Mouse (Mus musculus) layer of hippocampus, adult 18-20 months (tissue): ENCODE data around the gene Slc2a8. TPM values are rescaled to one million over a fixed set of nuclear protein-coding genes. Genes with fewer than 3 reads are reported as not detected.
A peak's percentile ranks its signal among the peaks of the same experiment; 100 is the strongest.

ENCODE experiments used
- DNase-seq, 2 experiments: peaks; one replicate each; pipeline ENCODE4 v3.0.0; 2022; ENCODE audit warnings: low spot score in 2 of 2
- total RNA-seq, 2 experiments: library from RNA; stranded (reverse); gene quantifications; 2 replicates each; pipeline ENCODE4 v1.2.3; 2021

Slc2a8 gene
- total RNA-seq, 2 experiments from 2014 or later = 20.5 to 20.7 TPM

DNA sequence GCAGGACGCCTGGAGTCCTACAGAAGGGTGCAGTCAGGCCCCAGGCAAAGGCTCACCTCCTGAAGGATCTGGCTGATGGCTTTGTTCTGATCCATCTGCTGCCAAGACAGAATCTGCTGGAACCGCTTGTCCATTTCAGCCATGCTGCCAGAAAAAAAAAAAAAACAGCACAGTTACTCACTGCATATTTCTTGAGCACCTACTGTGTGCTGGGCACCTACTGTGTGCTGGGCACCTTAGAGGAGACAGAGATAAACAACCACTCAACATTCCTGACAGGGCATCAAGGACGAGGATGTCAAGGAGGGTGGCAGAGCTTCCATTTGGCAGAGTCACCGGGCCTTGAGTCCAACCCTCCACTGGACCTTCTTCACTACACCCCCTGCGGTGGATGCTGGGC, 43.1 kb downstream of the Slc2a8 start:
- DNase-seq = no peak

DNA sequence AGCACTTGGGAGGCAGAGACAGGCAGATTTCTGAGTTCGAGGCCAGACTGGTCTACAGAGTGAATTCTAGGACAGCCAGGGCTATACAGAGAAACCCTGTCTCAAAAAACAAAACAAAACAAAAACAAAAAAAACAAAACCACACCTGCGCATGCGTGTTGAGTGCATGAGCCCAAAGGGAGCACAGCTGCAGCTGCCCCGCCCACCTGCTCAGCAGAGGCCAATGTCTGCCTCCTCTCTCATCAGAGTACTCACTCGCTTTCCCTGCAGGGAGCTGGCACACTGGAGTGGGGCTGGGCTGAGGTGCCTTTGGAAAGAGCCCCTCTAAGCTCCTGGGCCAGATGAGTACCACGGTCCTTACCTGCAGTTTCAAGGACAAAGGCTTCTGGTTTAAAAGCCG, 50.2 kb downstream of the Slc2a8 start:
- no peak for DNase-seq

DNA sequence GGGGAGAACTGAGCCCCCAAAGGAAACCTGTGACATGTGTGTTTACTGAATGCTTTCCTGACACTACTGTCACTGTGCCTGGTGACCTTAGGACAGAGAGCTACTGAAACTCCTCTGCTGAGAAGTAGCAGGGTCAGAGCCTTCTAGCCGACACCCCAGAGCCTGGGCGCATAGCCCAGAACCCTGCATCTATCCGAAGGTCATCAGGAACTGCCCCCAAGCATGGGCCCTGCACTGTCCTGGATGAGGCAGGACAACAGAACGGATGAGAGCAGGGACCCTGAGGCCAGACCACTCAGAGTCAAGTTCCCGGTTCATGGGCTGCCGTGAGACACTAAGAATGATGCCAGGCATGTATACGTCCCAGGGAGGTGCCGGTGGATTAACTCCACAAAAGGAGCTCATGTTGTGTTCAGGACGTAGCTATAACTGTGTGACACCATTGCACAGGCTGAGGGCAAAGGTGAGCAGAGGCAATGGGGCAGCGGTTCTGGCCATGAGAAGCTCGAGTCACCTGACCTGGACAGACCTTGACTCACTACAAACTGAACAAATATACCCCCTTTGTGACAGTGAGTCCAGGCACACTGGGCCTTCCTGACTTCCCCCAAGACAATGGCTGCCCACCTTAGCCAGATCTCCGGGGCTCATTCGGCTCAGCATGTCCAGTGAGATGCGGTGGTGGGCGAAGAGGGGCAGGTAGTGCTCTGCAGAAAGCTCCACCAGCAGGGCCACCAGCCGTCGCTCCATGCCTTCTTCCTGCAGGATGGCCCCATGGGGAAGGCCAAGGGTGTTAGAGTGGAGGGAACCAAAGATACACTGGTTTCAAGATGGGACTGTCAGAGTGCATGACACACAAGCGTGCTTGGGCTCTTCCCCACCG, 52.7 kb downstream of the Slc2a8 start:
- DNase-seq = no peak

DNA sequence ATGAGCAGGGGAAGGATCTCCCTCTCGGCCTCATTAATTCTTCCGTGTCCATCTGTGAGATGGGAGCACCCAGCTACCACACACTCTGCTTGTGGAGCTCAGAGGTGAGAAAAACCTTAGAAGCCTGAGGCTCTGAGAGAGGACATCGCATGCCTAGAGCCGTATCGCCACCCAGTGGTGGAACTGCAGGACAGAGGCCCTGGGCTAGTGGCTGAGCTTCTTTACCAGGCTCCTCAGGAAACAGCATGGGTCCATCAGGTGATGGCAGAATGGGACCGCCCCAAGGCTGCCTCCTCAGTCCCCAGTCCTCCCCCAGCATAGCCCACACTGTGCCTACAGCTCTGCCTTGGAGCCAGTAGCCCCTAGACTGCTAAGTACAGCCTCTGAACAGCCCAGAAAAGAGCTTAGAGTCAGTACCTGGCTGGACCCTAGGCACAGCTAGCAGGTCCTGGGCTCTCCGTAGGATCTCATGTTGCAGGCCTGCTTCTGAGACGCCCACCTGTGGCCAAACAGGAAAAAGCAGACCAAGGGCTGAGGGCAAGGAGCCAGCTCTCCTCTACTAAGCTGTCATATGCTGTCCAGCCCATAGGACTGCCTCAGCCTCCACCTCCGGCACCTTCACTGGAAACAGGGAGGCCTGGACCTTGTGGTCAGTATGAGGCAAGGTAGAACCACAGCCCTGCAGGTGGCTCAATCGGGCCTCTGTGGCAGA, 53.5 kb downstream of the Slc2a8 start:
- DNase-seq = peak; percentile 65 to 77

DNA sequence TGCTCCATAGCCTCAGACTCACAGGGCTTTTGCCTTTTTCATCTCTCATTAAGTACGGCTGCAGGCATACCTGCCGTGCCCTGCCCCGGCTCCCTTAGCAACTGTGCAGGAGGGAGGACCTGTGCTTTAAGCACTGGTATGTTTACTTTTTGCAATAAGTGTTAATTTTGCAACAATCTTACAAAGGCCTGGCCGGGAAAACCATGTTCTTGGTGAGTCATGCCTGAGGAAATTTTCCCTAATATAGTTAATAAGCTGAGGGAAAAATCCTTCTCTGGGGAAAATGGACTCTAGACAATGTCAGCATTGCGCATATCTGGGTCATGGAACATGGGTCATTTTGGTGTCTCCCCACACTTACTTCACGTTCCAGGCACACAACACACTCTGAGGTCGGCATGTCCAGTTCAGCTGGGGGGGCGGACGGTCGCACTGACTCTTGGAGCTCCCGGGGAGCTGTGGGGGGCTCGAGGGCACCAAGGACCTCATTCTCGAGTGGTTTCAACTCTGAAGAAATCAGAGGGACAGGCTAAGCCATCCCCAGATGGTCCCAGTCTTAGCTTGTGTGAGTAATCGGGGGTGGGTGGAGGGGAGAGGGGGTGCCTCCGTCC, 54.2 kb downstream of the Slc2a8 start:
- no peak for DNase-seq

DNA sequence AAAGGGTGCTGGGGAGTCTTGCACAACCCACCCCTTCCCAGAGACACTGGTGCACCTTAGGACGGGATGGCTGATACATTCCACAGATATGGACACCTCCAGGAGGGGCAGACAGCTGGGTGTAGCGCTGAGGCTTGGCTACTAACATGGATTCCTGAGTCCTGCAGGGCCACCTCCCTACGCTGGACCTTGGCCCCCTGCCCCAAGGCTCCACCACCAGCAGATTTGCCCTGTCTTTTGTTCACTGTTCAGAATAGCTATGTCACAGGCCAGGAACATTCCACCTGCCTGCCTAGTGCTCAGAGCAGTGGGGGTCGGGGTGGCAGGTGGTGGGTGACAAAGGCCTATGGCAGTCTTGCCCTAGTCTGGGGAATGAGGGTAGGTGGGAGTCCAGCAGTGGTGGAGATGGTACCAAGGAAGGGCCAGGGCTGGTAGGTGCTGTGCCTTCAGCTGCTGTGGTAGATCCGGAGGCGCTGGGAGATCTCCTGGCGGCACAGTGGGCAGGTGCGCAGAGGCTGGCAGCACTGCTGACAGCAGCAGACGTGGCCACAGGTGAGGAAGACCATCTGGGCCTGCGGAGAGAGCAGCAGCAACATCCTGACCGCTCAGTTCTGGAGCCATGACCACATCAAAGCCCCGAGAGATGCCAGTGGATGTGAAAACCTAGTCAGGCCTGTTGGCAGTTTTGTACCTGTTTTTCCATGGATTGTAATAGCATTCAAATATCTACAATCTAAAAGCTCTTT, 55.4 kb downstream of the Slc2a8 start:
- no peak for DNase-seq

DNA sequence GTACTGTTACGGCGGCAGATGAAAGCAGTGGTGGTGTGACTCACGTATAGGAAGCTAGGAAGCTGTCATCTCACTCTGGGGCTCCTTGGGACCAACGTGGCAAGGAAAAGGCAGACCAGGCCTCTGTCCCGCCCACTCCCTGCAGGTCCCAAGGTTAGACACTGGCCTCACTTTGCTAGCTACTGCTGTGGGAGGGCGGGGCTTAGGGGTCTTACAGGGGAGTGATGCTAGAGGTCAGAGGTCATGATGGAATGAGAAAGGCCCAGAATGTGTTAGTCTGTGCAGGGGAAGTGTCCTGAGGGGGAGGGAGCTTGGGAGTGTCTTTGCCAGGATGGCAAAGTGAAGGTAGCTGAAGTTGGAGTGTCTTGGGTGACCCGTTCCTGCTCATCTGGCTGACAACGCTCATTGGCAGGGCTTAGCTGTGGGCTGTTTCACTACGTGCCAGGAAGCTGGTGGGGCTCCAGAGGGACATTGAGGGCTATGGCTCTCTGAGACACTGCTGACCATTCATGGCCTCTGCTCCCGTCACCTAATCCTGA, 57.5 kb downstream of the Slc2a8 start:
- DNase-seq = no peak

DNA sequence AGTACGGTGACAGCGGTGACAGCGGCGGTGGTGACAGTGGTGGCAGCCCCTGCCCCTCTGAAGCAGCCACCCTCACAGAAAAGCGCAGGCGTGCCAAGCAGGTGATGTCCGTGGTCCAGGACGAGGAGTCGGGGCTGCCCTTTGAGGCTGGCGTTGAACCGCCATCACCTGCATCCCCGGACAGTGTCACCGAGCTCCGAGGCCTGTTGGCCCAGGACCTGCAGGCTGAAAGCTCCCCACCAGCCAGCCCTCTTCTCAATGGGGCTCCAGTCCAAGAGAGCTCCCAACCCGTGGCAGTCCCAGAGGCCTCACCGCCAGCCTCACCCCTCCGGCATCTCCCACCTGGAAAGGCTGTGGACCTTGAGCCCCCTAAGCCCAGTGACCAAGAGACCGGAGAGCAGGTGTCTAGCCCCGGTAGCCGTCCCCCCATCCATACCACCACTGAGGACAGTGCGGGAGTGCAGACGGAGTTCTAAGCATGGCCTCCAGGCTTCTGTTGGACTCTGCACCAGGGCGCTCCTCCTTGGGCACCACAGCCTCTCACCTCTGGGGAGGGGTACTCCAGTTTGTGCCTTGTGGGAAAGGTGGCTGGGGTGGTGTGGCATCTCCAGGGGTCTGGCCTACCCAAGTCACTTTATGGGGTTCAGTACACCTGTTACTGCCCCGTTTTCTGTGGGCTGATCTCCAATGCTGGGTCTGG, 58.2 kb downstream of the Slc2a8 start:
- DNase-seq = no peak

Other genes with a start within 250 kb of the Slc2a8 start
- 1 to 10 TPM; 1.5 to 1.8 TPM for gene 6330409D20Rik, start 241.1 kb downstream of the Slc2a8 start, total RNA-seq
- gene Tor2a, start 224.8 kb downstream of the Slc2a8 start, total RNA-seq = 10 to 100 TPM; 30.2 to 32.1 TPM
- 1 to 10 TPM in 1 of 2 experiments, under 1 TPM in 1; 0.94 to 1.2 TPM for gene Ttc16, start 206.4 kb downstream of the Slc2a8 start, total RNA-seq
- gene Ptrh1, start 206.3 kb downstream of the Slc2a8 start, total RNA-seq = 1 to 10 TPM; 6.0 to 7.5 TPM
- gene Cfap157, start 197.7 kb downstream of the Slc2a8 start, total RNA-seq = 1 to 10 TPM; 1.5 to 1.7 TPM
- 100 to 1,000 TPM; 613 to 617 TPM for gene Stxbp1, start 134.8 kb downstream of the Slc2a8 start, total RNA-seq
- gene Fam129b, start 106.0 kb downstream of the Slc2a8 start, total RNA-seq = 10 to 100 TPM; 18.0 to 21.1 TPM
- gene Rpl12, start 20.5 kb downstream of the Slc2a8 start, total RNA-seq = 100 to 1,000 TPM in 1 of 2 experiments, 10 to 100 TPM in 1; 97.3 to 116 TPM
- gene Lrsam1, start 20.5 kb downstream of the Slc2a8 start, total RNA-seq = 10 to 100 TPM; 30.3 to 38.7 TPM
- gene Garnl3, start 149.6 kb upstream of the Slc2a8 start, total RNA-seq = 10 to 100 TPM; 28.7 to 37.6 TPM
- 1 to 10 TPM in 1 of 2 experiments, under 1 TPM in 1; 0.94 to 1.5 TPM for gene Angptl2, start 234.0 kb upstream of the Slc2a8 start, total RNA-seq